Mouse (Mus musculus) spleen, postnatal 14 days (tissue): ENCODE data around the gene Cacna1d.

Experiments used
- DNase-seq, 2 experiments: peaks; one replicate each; pipeline ENCODE4 v3.0.0; 2021 to 2022; ENCODE audit warnings: low spot score in 2 of 2

Gene Cacna1d

DNA sequence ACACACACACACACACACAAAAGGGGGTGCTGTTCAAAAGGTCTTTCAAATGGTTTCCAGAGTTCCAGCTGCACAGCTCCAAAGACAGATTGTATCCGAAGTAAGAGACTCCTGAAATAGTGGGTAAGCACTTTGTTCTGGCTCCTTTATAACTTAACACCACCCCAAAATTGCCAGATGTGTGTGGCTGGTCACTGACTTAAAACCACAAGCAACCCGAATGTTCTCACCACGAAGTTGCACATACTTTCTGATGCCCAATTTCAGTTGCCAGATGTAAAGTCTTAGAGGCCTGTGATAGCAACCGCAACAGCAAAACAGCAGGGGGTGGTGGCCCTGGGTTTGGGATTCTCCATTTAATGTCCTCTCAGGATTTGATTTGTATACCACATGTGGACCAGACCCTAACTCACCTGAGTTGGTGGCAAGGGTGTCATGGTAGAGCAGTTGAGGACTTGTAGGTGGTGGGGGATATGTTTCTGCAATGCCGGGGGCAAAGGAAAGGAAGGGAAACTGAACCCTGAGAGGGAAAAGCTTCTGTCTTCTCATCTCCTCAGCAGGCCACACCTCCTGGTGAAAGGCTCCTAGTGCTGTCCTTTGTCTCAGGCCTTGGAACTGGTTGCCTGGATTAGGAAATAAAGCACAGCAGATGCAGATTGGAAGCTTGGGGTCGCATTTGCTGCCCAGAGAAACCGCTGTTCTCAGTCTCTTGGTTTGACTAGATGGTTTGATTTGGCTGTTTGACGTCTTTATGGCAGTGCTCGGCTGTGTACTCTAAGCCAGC, 471.3 kb downstream of the Cacna1d start:
- no peak for DNase-seq

DNA sequence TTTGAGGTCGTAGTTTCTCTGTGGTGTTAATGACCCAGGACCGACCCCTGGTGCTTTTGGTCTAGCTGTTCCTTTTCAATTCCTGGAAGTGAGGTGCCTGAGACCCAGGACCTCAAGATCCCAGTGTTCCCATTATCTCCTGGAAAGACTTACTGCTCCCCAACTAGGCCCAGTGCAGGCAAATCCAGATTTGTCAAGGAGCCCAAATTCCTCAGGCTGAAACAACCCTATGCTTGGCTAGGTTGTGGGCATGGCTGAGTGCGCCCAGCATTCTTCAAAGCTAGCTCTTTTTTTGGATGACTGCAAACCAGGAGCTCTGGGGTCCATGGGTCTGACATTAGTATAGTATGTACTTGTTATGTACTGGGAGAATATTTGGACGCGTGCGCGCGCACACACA, 471.9 kb downstream of the Cacna1d start:
- no peak for DNase-seq

DNA sequence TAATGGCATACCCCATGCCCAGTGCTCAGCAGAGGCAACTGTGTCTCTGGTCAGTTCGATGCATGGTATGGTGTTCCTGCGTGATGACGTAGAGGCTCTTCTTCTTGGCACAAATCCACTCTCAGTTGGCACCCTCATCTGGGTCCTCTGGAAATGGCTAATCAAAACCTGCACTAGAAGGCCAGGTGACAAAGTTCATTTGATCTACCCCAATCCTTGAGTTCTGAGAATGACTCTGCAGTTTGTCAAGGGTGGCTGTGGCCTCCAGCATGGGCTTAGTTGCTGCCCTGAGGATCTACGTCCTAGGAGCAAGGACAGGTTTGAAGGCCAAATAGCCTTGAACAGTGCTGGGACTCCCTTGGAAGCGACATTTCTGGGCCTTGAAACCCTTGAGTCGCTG, 472.4 kb downstream of the Cacna1d start:
- DNase-seq: no peak

DNA sequence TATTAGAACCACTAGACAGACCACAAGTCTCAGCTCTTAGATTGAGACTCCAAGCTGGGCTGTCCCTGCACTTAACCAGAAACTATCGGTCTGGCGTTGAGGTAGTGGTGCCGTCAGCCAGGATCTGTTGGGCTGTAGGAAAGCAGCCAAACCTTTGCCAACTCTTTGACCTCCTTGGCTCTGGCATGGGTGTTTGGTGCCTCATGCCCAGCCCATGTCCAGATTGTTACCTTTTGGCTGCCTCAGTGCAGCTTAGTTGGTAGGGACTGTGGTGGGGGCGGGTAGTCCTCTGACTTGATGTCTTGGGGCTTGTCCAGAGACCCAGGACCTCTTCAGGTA, 472.8 kb downstream of the Cacna1d start:
- DNase-seq: no peak

DNA sequence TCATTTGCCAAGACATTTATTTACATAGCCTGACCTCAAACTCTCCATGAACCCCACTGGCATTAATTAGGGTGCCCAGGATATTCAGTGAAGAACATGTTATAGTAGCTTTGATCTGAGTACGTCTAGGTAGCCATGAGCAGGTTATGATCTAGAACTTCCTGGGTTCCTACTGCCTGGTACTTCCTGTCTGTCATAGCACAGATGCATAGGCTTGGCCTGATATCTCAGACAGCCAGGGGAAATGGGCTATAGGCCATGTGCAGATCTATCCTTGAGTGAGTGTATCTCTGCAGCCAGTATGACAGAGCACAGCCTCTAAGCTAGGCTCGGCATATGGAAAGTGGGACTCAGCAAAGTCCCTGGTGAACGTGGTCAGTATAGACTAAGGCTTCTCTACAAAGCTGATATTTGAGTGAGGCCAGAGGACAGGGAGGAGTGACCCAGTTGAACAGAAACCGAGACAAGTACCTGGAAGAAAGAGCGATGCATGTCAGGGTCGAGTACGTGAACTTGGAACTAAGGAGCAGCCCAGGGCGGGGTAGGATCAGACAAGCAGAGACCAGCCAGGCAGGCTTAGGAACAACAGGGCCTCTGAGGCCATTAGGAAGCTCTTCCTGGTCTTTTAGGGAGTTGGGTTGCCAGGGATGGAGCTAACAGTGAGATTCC, 473.3 kb downstream of the Cacna1d start:
- no peak for DNase-seq

DNA sequence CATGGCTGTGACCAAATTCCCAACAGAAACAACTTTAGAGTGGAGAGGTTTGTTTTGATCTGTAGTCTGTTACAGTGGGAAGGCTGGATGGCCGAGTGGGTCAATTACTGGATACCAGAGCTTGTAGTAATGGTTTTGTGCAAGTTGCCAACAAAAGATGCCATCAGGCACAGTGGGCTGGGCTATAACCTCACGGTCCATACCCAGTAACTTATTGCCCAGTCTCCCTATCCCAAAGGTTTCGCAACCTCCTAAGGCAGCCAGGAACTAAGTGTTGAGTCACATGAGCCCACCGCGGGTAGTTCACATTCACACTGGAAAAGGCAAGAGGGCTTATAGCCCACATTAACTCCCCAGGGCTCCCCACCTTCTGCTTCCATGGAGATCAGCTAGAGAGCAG, 474.6 kb downstream of the Cacna1d start:
- DNase-seq: no peak

DNA sequence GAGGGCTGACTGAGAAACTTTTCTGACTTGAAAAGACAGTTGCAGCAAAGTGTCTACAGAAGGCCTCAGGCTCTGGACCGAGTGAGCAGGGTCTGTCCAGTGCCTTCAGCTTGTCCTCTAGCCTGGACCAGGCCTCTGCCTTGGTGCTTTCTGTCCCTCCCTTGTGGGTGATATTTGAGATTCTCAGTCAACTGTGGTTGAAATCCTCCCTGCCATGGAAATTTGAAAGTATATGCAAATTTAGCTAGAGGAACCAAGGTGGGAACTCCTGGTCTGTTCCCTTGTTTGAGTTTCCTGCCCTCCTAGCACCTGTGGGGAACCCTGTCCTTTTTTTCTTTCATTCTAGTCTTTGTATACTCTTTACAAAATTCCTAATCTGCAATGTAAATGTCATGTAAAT, 476.2 kb downstream of the Cacna1d start:
- no peak for DNase-seq

DNA sequence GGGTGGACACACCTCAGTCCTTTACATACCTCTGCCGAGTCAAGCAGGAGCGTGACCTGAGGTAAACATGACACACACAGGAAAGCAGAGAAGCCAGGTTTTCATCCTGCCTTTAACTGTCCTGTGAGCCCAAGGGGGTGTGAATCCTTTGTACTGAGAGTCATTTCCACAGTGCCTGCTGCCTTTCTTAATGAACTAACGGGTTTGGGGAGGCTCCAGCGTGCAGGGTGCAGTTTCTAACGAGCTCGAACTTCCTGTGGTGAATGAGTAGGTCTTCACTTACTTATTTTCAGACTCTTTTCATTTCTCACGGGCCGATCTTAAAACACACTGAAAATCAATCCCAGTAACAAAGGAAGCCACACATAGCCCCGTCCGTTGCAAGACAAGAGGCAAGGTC, 476.8 kb downstream of the Cacna1d start:
- DNase-seq: no peak

DNA sequence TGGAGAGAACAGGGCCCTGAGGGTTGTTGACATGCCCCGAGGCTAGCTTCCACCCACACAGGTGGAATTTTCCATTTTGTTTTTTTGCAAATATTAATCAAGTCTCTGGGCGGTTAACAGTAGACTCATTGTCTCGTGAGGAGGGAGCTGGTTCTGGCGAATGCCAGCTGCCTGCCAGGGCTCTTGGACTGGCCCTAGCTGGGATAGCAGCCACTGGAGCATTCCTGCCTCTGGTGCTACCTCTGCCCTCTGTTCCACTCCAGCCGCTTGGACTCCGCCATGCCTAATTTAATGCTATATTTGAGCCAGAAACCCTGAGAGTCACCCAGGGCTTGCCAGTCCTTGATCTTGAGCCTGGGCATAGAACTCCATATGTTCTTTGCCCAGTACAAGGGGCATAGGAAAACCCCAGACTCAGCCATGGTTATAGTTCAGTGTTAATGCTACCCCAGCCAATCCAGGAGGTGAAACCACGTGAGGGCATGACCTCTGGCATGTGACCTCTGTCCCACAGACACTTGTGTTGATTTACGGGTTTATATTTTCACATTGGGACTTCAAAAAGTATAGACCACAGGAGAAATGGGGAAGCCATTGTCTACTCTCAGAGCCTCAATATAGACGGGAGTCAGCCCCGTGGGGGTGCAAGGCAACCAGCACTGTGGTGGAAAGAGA, 479.2 kb downstream of the Cacna1d start:
- DNase-seq: no peak

DNA sequence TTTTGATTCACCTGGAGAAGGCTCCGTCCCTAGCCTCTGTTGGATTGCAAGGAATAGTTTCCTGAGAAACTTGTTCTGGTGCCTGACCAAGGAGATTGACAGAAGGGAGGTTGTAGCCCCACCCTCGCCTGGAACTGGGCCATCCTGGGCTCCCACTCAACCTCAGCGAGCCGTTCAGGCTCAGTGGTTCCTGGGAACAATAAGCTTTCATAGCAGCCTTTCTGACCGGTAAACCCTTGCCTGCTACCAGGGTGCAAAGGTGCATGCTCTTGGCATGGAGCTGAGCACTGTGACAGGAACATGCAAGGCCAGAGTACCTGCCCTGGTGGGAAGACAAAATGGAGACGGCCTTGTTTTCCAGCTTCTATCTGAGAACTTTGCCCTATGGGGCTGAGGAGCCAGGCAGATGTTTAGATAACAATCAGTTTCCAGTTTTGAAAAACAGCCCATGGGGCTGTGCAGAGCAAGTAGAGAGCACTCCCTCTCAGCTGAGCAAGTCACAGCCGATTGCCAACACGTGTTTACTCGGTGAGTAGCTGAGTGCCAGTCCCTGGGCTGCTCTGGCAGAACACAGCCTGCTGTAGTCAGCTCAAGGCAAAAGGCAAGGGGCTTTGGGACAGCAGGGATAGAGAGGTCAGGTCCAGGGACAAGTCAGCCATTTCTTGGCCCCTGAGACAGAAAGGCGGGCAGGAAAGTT, 481.2 kb downstream of the Cacna1d start:
- no peak for DNase-seq

DNA sequence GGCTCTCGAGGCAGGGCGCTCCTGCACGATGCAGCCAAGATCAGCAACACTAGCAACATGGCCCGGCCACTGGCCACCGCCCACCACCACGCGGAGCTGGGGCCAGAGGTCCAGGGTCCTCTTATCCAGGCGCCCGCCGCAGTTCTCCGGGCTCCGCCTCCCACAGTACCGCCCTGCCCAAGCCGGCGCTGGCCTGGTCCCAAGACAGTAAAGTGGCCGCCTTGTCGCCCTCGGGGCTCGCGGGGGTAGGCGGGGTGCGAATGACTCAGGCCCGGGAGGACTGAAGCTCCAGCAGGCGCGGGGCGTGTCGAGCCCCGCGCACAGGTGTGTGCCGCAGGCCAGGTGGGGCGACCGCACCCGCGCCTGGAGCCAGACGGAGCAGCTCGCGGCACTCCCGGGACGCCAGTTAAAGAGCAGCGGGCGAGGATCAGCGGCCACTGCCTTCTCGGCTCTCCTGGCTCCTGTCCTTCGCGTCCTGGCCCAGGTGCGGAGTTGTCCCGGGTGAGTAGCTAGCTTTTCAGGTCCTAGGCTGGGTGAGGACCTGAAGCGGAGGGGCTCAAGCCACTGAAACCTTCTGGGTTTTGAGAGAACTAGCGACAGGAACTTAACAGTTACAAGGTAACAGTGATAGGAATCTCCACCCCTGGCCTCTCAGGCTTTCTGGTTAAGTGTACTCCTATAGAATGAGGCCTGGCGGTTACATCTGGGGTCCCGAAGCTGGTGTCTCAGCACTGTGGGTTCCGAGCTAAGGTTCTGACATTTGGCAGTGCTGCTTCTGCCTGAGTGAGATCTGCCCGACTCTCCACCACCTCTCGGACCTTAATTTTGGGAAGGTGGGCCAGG, 482.3 kb downstream of the Cacna1d start, which contains the start of the genes Il17rb and Chdh:
Gene Il17rb, minus strand, starts transcription at position 164 of the 843 bp plus-strand sequence.
Gene Chdh, plus strand, starts transcription at position 291 of the 843 bp plus-strand sequence.
- DNase-seq: no peak

DNA sequence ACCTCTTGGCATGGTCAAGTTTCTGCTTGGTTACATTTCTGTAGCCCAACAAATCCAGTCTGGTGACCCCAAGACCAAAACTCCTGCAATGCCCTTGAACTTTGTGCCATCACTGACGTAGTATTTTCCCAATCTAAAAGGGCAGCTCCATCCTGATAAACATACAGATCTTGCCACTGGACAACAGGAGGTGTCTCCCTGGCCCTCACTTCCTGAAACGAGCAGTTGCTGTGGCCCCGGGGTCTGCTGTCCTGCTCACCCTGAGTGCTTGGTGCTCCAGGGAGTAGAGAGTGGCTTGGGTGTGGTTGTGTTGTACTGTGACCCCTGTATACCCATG, 491.8 kb downstream of the Cacna1d start:
- DNase-seq: no peak

DNA sequence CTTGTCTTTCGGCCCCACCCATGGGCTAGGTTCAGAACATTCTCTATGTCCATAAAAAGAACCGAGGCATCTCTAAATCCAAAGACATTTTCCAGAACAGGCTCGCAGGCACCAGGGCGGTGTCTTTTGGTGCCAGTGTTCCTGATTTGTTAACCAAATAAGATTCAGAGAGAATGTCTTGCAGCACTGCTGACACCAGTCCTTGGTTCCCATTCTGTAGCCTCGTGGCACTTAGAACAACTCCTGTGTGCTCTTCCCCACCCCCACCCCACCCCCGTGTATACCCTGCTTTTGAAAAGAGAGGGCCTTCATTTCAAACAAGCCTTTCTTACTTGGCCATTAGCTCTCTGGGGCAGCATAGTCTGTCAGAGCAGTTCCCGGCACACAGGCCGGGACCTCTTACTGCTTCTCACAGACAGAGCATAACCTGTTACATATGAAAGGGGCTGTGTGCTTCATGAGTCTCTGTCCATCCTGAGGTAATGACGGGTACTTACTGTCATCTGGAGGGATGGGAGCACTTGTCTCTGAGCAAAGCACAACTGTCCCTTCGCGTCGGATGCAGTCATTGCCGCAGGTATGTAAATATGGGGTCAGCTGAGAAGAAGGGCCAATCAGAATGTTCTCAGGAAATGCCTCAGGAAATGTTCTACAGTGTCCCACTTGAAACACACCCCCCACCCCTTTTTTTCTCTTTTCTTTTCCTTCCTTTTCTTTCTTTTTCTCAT, 492.3 kb downstream of the Cacna1d start:
- DNase-seq: no peak

DNA sequence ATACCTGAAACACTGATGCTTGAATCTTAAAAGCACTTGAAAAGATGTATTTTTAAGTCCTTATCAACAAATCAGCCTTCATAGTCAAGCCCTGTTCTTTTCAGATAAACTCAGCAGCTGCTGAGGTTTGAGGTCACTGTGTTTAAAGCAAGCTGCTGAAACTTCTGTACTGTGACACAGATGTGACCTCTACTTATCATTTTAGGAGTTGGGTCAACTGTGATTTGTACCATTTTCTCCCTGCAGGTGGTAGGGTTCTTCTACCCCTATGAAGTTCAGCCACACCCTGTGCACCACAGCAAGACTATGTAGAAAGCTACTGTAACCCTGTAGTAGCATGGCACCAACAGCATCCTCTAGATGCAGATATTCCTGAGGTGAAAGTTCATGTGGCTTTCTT, 493.9 kb downstream of the Cacna1d start:
- no peak for DNase-seq

DNA sequence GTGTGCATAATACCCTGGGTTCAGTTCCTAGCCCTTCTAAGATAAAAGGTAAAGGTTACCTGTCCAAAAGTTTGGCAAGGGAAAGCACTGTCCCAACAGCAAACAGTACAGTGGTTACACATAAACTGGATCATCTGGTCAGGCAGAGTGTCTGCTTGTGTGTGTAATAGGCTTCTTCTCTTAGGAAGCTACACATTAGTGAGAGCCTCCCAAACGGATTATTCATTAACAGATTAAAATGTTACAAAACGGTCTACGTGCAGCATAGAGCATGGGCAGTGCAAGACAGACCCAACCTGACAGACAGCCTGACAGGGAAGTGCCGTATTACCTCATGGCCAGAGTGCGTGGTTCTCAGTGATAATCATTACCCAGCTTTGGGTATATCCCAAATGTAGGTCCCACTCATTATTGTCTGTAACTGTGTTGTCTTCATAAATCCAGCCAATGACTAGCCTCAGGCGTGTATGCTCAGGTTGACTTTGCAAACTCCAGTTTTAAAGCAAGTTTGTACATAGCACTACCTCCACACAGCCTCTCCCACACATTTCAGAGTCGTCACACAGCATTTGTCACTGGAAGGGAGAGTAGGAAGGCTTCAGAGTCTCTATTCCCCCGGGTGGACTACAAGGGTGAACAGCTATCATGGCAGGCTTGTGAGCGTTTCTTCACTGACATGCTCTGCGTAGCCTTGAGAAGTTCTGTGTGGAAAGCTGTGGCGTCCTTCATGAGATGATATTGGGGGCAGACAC, 495.1 kb downstream of the Cacna1d start:
- no peak for DNase-seq

DNA sequence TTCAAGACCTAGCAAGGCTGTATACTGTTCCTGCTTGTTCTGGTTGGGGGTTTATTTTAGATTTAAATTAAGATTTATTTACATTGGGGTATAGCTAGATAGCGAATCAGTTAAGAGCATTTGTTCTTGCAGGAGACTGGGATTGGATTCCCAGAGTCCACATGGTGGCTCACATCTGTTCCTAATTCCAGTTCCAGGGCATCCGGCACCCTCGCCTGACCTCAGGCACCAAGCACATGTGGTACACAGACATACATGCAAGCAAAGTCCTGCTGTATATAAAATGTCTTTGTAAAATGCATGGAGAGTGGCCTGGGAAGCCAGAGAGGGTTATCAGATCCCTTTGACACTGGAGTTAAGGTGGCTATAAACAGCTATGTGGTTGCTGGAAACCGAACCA, 496.3 kb downstream of the Cacna1d start:
- DNase-seq: no peak
